Mouse (Mus musculus): ENCODE data around the gene Carm1. TPM values are rescaled to one million over a fixed set of nuclear protein-coding genes. Genes with fewer than 3 reads are reported as not detected.
"Not testable (repeated sequence)": the region's sequence is repeated elsewhere in the genome, so short reads cannot be mapped to it uniquely, and the experiment has no call there.

The Carm1 gene
- polyA plus RNA-seq, 1 experiment, result 20.5 TPM

DNA sequence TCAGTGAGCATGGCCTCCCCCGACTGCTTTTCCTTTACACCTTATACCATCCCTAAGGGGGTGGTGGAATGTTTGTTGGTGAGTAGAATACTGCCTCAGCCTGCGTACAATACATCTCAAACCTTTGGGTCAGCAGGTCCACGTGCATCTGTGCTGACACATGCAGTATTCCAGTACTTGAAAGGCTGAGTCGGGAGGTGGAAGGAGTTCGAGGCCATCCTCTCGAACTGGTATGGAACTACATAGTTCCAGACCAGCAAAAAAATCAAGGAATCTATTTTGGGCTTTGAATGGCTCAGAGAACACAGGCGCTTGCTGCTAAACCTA, 36.0 kb upstream of the Carm1 start:
- Histone ChIP-seq H3K27ac (ENCODE audit: insufficient read depth, low read depth, low read length) (peak overlapping the region; percentile 50), H3K4me3 (ENCODE audit: insufficient read depth, low read length) (peak overlapping the region; percentile 86), H3K4me1 (ENCODE audit: control insufficient read depth, insufficient read depth, low read length) (peaks cover 18% of the 10 kb centered on the region)
- TF ChIP-seq CTCF (IDR thresholded peaks at IDR 0.05; ENCODE audit: low read depth, low read length), result no peak
- TF ChIP-seq POLR2A (IDR thresholded peaks at IDR 0.05; ENCODE audit: borderline replicate concordance, low read depth, low read length), result no peak

DNA sequence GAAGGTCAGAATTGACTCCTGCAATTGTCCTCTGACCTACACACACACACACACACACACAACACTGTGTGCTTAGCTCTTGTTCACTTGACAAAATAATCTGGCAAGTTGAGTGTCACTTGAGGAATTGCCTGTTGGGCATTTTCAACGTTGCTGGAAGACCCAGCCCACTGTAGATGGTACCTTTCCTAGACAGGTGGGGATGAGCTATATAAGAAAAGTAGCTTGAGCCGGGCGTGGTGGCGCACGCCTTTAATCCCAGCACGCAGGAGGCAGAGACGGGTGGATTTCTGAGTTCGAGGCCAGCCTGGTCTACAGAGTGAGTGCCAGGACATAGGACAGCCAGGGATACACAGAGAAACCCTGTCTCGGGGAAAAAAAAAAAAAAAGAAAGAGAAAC, 35.6 kb upstream of the Carm1 start:
- H3K4me1 ChIP-seq (ENCODE audit: control insufficient read depth, insufficient read depth, low read length), result peaks cover 20% of the 10 kb centered on the region
- TF ChIP-seq CTCF (IDR thresholded peaks at IDR 0.05; ENCODE audit: low read depth, low read length) (no peak), POLR2A (IDR thresholded peaks at IDR 0.05; ENCODE audit: borderline replicate concordance, low read depth, low read length) (no peak)
- H3K4me3 ChIP-seq (ENCODE audit: insufficient read depth, low read length), result peak overlapping the region; percentile 86
- H3K27ac ChIP-seq (ENCODE audit: insufficient read depth, low read depth, low read length), result peak overlapping the region; percentile 50

DNA sequence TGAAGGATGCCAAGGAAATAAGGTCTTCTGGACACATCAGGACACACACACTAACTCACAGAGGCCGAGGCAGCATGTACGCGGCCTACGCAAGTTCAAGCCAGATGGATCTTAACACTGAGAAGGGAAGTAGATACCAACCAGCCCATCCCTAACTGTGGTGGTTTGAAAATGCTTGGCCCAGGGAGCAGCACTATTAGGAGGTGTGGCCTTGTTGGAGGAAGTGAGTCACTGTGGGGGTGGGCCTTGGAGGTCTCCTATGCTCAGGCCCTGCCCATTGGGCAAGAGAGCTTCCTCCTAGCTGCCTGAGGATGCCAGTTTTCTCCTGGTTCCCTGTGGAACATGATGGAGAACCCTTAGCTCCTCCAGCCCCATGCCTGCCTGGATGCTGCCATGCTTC, 33.2 kb upstream of the Carm1 start:
- TF ChIP-seq CTCF (IDR thresholded peaks at IDR 0.05; ENCODE audit: low read depth, low read length) (no peak), POLR2A (IDR thresholded peaks at IDR 0.05; ENCODE audit: borderline replicate concordance, low read depth, low read length) (no peak)
- H3K27ac ChIP-seq (ENCODE audit: insufficient read depth, low read depth, low read length), result no peak overlapping the region
- H3K4me3 ChIP-seq (ENCODE audit: insufficient read depth, low read length), result no peak overlapping the region
- H3K4me1 ChIP-seq (ENCODE audit: control insufficient read depth, insufficient read depth, low read length), result peaks cover 20% of the 10 kb centered on the region

DNA sequence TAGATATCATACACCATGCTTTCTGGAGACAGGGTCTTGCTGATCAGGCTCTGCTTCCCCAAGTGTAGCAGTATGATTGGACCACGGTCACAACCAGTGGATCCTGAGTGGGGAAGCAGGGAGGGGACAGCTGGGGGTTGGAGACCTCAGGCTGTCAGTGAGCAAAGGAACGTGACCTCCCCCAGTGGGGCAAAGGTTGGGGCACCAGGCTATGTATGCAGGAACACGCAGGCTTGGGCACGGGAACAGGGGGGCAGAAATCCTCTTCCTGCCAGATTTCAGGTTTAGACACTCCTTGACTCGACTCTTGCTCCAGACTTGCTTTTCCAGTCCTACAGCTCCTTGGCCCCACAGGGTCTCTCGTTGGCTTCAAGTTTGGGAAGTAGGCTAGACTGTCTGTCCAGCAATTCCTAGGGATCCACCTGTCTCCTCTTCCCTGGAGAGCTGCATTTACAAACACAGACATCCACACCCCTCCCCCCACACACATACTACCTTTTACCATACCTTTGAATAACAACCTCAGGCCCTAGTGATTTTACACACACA, 28.7 kb upstream of the Carm1 start:
- Histone ChIP-seq H3K4me3 (ENCODE audit: insufficient read depth, low read length) (no peak overlapping the region), H3K27ac (ENCODE audit: insufficient read depth, low read depth, low read length) (no peak overlapping the region), H3K4me1 (ENCODE audit: control insufficient read depth, insufficient read depth, low read length) (peaks cover 10% of the 10 kb centered on the region)
- TF ChIP-seq CTCF (IDR thresholded peaks at IDR 0.05; ENCODE audit: low read depth, low read length) (no peak), POLR2A (IDR thresholded peaks at IDR 0.05; ENCODE audit: borderline replicate concordance, low read depth, low read length) (no peak)

DNA sequence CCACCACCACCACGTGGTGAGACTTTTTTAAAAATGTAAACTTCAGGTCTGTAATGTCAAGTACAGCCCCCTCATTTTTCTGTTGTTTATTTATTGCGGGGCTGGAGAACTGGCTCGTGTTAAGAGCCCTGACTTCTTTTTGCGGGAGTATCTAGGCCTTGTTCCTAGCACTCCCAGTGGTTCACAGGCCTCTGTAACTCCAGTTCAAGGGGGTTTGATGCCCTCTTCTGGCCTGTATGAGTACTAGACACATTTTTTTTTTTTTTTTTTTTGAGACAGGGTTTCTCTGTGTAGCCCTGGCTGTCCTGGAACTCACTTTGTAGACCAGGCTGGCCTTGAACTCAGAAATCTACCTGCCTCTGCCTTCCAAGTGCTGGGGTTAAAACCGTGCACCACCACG, 28.0 kb upstream of the Carm1 start:
- H3K27ac ChIP-seq (ENCODE audit: insufficient read depth, low read depth, low read length); H3K4me3 ChIP-seq (ENCODE audit: insufficient read depth, low read length): not testable (repeated sequence)
- peaks cover 10% of the 10 kb centered on the region for H3K4me1 ChIP-seq (ENCODE audit: control insufficient read depth, insufficient read depth, low read length)

DNA sequence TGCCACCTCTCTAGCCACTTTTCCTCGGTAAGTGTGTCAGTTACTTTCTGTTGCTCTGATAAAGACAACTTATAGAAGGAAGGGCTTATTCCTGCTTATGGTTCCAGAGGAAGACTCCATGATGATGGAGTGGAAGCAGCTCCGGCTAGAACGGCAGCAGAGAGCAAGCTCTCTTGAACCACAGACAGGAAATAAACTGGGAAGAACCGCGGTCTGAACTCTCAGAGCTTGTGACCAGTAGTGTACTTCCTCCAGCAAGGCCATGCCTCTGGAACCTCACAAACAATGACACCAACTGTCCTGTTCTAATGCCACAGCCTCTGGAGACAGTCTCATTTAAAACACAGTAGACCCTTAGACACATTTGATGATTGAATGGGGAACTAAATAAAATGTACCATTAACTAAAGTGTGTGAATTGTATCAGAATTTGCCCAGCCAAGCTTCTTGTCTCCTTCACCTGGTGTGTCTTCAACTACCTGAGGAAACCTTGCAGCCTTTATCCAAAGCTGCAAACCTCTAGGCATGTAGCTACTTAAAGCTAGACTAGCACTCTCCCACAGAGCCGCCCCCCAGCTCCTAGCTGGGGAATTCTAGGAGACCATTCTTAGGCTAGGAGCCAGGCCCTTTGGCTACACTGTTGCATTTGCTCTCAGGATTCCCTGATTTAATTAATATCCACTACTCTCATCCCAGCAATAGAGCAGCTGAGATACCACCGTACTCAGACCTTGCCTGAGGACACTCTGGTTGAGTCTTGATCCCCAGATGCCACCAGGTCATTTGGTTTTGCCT, 21.4 kb upstream of the Carm1 start:
- peak overlapping the region; percentile 46 for H3K4me3 ChIP-seq (ENCODE audit: insufficient read depth, low read length)
- TF ChIP-seq POLR2A (IDR thresholded peaks at IDR 0.05; ENCODE audit: borderline replicate concordance, low read depth, low read length) (no peak), CTCF (IDR thresholded peaks at IDR 0.05; ENCODE audit: low read depth, low read length) (no peak)
- peak overlapping the region; percentile 99 for H3K27ac ChIP-seq (ENCODE audit: insufficient read depth, low read depth, low read length)
- peaks cover 28% of the 10 kb centered on the region for H3K4me1 ChIP-seq (ENCODE audit: control insufficient read depth, insufficient read depth, low read length)

DNA sequence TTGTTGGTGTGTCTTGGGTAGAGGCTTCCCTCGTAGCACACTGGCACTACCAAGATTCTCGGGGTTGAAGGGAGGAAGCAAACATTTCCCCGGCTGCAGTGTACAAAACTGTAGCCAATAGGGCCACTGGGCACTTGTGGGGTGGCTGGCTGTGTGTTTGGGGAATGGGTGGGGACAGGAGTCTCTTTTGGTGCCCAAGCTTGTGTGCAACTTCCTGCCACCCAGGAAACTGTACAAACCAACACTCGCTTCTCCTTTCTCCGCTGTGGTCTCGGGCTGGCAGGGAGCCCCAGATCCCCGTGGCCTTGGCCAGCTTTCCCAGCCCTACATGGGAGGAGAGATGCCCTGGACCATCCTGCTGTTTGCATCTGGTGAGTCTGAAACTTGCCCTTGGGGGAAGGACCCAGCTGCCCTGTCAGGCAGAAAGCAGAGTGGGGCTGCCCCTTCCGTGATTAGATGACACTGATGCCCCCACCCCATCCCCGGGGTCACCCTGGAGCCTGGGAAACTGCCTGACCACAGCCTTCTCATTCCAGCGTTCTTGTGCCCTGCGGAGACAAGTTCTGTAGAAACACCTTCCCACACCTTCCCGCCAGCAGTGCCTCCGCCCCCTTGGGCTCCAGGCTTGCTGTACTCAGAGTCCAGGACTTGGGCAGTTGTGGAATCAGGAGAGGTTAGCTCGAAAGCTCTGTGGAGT, 20.6 kb upstream of the Carm1 start, which contains the start of gene AB124611:
TSS of gene AB124611 (plus strand) at position 240 of the 697 bp plus-strand sequence.
- H3K4me1 ChIP-seq (ENCODE audit: control insufficient read depth, insufficient read depth, low read length), result peaks cover 28% of the 10 kb centered on the region
- H3K4me3 ChIP-seq (ENCODE audit: insufficient read depth, low read length), result peak within 1 kb of the TSS; percentile 65
- peak within 1 kb of the TSS; percentile 99 for H3K27ac ChIP-seq (ENCODE audit: insufficient read depth, low read depth, low read length)
- no peak for TF ChIP-seq POLR2A (IDR thresholded peaks at IDR 0.05; ENCODE audit: borderline replicate concordance, low read depth, low read length)

DNA sequence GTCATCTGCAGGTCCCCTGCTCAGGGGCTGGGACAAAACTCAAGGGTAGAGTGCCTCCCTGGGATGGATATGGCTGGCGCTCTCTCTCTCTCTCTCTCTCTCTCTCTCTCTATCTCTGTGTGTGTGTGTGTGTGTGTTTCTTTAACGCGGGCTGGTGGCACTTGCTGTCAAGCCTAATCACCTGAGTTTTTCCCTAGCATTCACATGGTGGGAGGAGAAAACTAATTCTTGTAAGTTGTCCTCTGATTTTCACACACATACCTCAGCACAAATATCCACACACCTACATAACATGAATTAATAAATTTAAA, 20.1 kb upstream of the Carm1 start:
- TF ChIP-seq CTCF (IDR thresholded peaks at IDR 0.05; ENCODE audit: low read depth, low read length), result no peak
- no peak for TF ChIP-seq POLR2A (IDR thresholded peaks at IDR 0.05; ENCODE audit: borderline replicate concordance, low read depth, low read length)
- Histone ChIP-seq H3K4me3 (ENCODE audit: insufficient read depth, low read length) (peak overlapping the region; percentile 65), H3K27ac (ENCODE audit: insufficient read depth, low read depth, low read length) (peak overlapping the region; percentile 99), H3K4me1 (ENCODE audit: control insufficient read depth, insufficient read depth, low read length) (peaks cover 28% of the 10 kb centered on the region)

DNA sequence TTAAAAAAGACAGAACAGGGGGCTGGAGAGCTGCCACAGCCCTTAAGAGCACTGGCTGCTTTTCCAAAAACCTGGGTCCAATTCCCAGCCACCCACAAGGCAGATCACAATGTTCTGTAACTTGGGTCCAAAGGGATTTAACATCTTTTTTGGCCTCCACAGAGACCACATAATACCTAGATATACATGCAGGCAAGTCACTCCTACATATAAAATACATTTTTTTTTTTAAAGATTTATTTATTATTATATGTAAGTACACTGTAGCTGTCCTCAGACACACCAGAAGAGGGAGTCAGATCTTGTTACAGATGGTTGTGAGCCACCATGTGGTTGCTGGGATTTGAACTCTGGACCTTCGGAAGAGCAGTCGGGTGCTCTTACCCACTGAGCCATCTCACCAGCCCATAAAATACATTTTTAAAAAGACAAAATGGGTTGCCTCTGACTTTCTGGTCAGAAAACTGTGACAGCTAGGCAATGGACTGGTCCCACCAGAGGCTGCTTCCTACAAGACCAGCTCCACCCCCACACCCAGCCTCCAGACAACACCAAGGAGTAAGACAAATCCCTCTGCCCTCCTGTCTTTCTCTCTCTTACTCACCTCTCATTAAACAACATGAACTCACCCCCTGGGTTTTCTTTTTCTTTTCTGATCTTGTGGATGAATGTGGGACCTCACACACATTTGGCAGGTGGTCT, 19.4 kb upstream of the Carm1 start:
- H3K4me3 ChIP-seq (ENCODE audit: insufficient read depth, low read length), result peak overlapping the region; percentile 65

DNA sequence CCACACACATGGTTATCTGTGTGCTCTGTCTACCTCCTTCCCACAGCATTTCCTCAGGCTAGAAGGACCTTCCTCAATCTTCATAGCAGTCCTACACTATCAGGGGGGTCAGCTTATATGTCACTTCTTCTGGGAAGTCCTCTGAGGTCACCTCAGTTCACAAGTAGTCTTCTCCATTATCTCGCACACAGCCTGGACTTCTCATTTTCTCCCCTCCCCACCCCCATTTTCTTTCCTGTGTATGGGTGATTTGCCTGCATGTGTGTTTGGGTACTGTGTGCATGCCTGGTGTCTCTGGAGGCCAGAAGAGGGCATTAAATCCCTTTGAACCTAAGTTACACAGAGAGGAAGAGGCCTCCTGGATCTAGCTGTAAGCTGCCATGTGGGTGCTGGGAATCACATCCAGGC, 18.8 kb upstream of the Carm1 start:
- Histone ChIP-seq H3K27ac (ENCODE audit: insufficient read depth, low read depth, low read length) (peak overlapping the region; percentile 82), H3K4me3 (ENCODE audit: insufficient read depth, low read length) (no peak overlapping the region), H3K4me1 (ENCODE audit: control insufficient read depth, insufficient read depth, low read length) (peaks cover 28% of the 10 kb centered on the region)
- TF ChIP-seq POLR2A (IDR thresholded peaks at IDR 0.05; ENCODE audit: borderline replicate concordance, low read depth, low read length), result no peak
- TF ChIP-seq CTCF (IDR thresholded peaks at IDR 0.05; ENCODE audit: low read depth, low read length), result peak; percentile 53

More for the DNA sequence above, 19.4 kb upstream of the Carm1 start:
- TF ChIP-seq POLR2A (IDR thresholded peaks at IDR 0.05; ENCODE audit: borderline replicate concordance, low read depth, low read length) (no peak), CTCF (IDR thresholded peaks at IDR 0.05; ENCODE audit: low read depth, low read length) (no peak)
- peak overlapping the region; percentile 99 for H3K27ac ChIP-seq (ENCODE audit: insufficient read depth, low read depth, low read length)
- H3K4me1 ChIP-seq (ENCODE audit: control insufficient read depth, insufficient read depth, low read length), result peaks cover 28% of the 10 kb centered on the region

Measured in bone marrow macrophage, adult 2 months (primary cell).